Mouse (Mus musculus) thymus, postnatal 25 days (tissue): ENCODE data around the gene Pla1a.

Source experiments
- DNase-seq: peaks from one replicate; pipeline ENCODE4 v3.0.0; 2022

The Pla1a gene

GRCm38 (mm10) chr16:38431446-38432185 is 1.3 kb downstream of the Pla1a start:
- no peak for DNase-seq

DNA sequence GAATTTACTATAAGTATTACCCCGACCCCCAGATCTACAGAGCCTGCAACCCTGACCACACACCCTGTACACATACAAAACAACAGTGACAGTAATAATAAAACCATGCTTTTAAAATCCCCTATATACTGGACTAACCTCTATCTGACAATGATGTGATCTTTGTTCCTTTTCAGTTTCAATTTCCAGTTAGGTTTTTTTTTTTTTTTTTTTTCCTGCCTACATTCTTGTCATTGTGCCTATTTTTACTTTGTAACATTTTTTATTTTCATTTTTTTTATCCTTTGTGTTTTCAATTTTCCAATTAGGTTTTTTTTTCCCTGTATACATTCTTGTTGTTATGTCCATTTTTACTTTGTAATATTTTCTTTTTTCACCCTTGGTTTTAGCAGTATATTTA is 7.1 kb downstream of the Pla1a start:
- no peak for DNase-seq

GRCm38 (mm10) chr16:38425374-38425773 is 7.6 kb downstream of the Pla1a start:
- DNase-seq = no peak

DNA sequence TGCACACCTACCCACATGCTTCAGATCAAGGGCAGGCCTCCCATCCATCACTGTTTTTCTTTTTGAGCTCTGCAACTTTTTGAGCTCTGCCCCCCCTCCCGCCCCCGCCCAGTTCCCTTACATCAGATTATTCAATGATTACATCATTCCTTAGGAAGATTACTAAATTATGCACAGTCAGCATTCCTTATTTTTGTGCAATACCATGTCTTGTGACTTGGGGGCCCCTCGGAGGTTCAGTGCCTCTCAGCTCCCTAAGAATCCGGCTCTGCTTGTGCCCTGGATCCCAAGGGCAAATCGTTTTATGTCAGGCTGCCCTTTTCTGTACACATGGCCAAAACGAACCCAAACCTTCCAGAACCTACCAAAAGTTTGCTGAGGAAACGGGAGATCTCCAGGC is 18.0 kb downstream of the Pla1a start:
- no peak for DNase-seq

- DNase-seq = no peak
Observed at GRCm38 (mm10) chr16:38408416-38408815, 24.5 kb downstream of the Pla1a start.

- DNase-seq = no peak
Observed at GRCm38 (mm10) chr16:38407584-38407983, 25.4 kb downstream of the Pla1a start.

- DNase-seq = no peak
Observed at GRCm38 (mm10) chr16:38406708-38407107, 26.2 kb downstream of the Pla1a start.

GRCm38 (mm10) chr16:38406293-38406692 is 26.7 kb downstream of the Pla1a start:
- no peak for DNase-seq

DNA sequence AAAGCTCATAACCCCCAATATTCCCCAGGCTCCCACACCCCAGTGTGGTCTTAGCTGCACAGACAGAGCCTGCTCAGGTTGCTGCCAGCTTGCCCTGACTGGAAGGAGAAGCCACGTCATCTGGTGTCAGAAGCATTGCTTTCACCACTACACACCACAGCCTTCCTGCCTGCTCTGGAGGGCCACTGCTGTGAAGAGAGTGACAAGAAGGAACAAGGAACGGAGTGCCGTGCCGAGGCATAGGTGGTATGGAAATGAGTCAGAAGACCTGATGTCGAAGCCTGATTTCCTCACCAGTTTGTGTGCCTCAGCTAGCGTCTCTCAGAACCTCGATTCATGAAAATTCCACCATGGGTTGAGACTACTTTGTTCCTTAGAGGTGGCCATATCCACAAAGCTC is 29.3 kb downstream of the Pla1a start:
- peak; percentile 53 for DNase-seq

DNA sequence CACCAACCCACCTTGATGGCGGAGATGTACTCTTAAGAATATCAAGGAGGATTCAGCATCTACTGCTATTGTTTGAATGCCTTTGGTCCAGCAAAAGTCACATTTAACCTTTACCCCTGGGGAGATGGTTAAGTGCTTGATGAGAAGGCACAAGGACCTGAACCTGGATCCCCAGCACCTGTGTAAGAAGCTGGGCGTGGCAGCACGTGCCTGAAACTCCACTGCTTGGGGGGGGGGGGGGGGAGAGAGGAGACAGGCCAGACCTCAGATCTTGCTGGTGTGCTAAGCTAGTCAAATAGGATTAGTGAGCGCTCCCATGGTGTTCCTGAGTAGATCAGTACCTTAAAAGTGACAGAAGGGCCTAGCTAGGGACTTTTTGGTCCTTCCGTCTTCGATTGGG is 31.5 kb downstream of the Pla1a start:
- DNase-seq = no peak

DNA sequence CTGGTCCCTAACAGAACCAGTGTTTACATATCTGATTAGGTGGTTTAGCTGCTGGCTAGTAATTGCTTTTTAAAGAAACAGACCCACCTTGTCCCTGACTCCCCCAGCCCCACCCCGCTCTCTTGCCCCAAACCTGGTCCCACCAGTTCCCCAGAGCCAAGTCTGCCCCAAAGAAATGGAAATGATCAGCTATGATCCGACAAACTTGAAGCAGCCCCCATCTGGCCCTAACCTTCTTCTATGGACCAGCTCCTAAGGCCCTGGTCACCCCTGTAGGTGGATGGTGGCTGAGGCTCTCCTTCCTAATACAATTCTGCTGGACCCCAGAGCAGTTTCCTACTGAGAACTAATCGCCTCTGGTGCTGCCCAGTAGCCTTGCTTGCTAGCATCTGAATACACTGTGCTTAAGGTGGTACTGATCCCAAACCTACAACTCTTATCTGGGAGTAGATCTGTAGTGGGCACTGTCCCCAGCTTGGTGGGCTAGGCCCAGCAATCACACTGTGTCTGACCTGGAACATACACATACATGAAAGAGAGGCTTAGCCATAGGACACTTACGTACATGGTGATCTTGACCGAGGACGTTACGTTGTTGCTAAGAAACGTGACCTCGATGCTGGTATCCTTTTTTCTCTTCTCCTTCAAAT is 32.5 kb downstream of the Pla1a start:
- DNase-seq = no peak

- DNase-seq = peak; percentile 65
Observed at GRCm38 (mm10) chr16:38399531-38400231, 33.3 kb downstream of the Pla1a start.

DNA sequence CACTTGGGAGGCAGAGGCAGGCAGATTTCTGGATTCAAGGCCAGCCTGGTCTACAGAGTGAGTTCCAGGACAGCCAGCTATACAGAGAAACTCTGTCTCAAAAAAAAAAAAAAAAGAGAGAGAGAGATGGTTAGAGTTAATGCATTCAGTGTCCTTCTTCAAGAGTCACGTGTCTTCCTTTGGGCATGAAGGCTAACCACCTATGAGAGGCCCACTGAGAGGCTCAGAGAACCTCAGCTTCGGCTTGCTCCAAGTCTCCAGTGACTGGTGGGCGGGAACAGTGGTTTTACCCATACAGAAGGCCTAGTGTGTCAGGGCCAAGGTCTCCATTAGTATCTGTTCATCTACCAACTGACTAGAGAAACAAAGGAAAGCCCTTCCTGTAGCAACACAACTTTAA is 33.9 kb downstream of the Pla1a start:
- no peak for DNase-seq

- no peak for DNase-seq
Observed at GRCm38 (mm10) chr16:38398266-38398665, 34.7 kb downstream of the Pla1a start.

GRCm38 (mm10) chr16:38396155-38396554 is 36.8 kb downstream of the Pla1a start:
- DNase-seq = no peak

GRCm38 (mm10) chr16:38395060-38395730 is 37.8 kb downstream of the Pla1a start:
- no peak for DNase-seq

DNA sequence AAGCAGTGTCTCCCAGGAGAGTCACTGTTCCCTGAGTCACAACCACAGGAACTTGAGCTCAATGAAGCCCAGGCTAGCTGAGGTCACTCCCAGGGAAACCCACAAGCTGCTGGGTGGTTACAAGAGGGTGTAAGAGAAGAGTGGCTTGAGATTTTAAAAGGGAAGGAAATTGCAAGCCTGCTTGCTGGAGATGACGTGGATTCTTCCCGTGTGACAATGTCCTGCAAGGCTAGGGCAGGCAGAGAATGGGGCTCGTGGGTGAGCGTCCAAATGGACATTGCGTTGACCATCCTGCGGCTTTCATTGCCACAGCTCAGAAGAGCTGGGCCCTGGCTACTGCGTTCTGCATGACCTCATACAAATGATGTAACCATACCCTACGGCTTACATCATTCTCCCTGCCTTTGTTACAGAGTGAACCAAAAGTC is 38.7 kb downstream of the Pla1a start:
- DNase-seq = no peak

- no peak for DNase-seq
Observed at GRCm38 (mm10) chr16:38392126-38392894, 40.6 kb downstream of the Pla1a start.

GRCm38 (mm10) chr16:38390322-38390721 is 42.6 kb downstream of the Pla1a start:
- DNase-seq = no peak

DNA sequence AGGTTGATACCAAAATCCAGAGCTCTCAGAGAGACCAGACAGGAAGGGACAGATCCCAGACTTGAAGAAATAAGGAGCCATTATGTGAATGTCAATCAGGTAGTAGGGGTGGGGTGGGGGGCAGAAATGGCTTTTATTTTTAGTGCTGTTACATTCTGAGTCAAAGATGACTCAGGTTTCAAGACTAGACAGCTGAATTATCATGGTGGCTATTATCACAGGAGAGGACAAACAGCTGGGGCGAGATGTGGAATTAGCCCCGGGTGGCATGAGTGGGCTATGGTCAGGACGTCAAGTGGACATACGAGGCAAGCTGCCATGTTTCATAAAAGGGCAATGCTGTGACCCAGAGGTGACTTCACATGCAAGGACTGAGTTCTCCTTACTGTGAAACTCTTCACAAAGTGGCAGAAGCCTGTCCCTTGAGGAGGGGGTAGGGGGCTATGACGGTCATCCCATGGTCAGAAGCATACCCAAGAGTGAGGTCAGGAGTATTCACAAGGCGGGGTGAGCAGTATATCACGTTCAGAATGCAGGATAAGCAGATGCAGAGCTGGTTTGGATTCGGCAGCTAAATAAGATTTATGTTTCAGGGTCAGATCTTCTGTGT is 43.6 kb downstream of the Pla1a start:
- DNase-seq = no peak

- no peak for DNase-seq
Observed at GRCm38 (mm10) chr16:38388757-38389156, 44.2 kb downstream of the Pla1a start.

- DNase-seq = no peak
Observed at GRCm38 (mm10) chr16:38387389-38387788, 45.6 kb downstream of the Pla1a start.
